In genomic region chr16:37787558-37788194, GRCm38 (mm10) we compare ENCODE assay signal across 8 mouse cellular contexts. TPM values are rescaled to one million over a fixed set of nuclear protein-coding genes. Genes with fewer than 3 reads are reported as not detected.
A peak's percentile ranks its signal among the peaks of the same experiment; 100 is the strongest.
DNase-seq lines count a peak whose midpoint lies in the region; ATAC-seq and TF ChIP-seq lines count a peak whose summit lies in the region.

No protein-coding gene starts in this region.

- peak overlapping the region; percentile 89 for H3K27ac ChIP-seq in heart, embryonic 11.5 days (ENCODE audit: low read depth, low read length)
- H3K27ac ChIP-seq in forebrain, postnatal 0 days (ENCODE audit: low read depth, low read length) = 0 out of 2 replicates have a peak overlapping the region, but pooled peaks have one; percentile 54
- H3K27ac ChIP-seq in liver, embryonic 13.5 days = peak overlapping the region; percentile 34; the same call in 1 of the 2 replicates

- H3K9me3 ChIP-seq in heart, embryonic 11.5 days (replicated peaks; ENCODE audit: control insufficient read depth, low read length) = no peaks in the 10 kb centered on the region
- no peaks in the 10 kb centered on the region for H3K9me3 ChIP-seq in E14TG2a.4 (ENCODE audit: low read length)
- no peaks in the 10 kb centered on the region for H3K9me3 ChIP-seq in forebrain, postnatal 0 days (ENCODE audit: low read length)
- H3K9me3 ChIP-seq in liver, embryonic 13.5 days (replicated peaks) = no peaks in the 10 kb centered on the region

- H3K27me3 ChIP-seq in heart, embryonic 11.5 days (ENCODE audit: control insufficient read depth, insufficient read depth, low read length) = no peaks in the 10 kb centered on the region
- no peaks in the 10 kb centered on the region for H3K27me3 ChIP-seq in E14TG2a.4 (ENCODE audit: insufficient read depth, low read length)
- H3K27me3 ChIP-seq in forebrain, postnatal 0 days (ENCODE audit: insufficient read depth, low read length) = no peaks in the 10 kb centered on the region
- no peaks in the 10 kb centered on the region; the same call in 1 of the 2 replicates for H3K27me3 ChIP-seq in liver, embryonic 13.5 days

- no peak for ATAC-seq in heart, embryonic 11.5 days (replicated peaks; ENCODE audit: insufficient number of reproducible peaks, low FRiP score, low TSS enrichment)
- peak; percentile 23; the same call in 1 of the 2 replicates for ATAC-seq in forebrain, postnatal 0 days
- ATAC-seq in liver, embryonic 13.5 days (ENCODE audit: low read depth) = no peak
- no peak for ATAC-seq in frontal cortex, adult (ENCODE audit: low TSS enrichment)

- H3K4me2 ChIP-seq in heart, embryonic 11.5 days = peak overlapping the region; percentile 34; the same call in 1 of the 2 replicates
- H3K4me2 ChIP-seq in forebrain, postnatal 0 days (ENCODE audit: low read depth) = no peak overlapping the region
- H3K4me2 ChIP-seq in liver, embryonic 13.5 days = no peak overlapping the region

- DNase-seq in heart, adult 18-20 months = no peak
- DNase-seq in forebrain, postnatal 0 days = no peak
- DNase-seq in liver, embryonic 13.5 days = no peak
- DNase-seq in adrenal gland, postnatal 4 days (ENCODE audit: low spot score in 2 of 2) = no peak
- DNase-seq in Muller cell, postnatal 12 days (ENCODE audit: inconsistent ontology term) = no peak

- H3K4me1 ChIP-seq in heart, embryonic 11.5 days (ENCODE audit: control insufficient read depth, insufficient read depth, low read length) = peaks cover 65% of the 10 kb centered on the region
- peaks cover 73% of the 10 kb centered on the region for H3K4me1 ChIP-seq in E14TG2a.4 (replicated peaks; ENCODE audit: low read depth, low read length)
- H3K4me1 ChIP-seq in forebrain, postnatal 0 days (ENCODE audit: insufficient read depth) = peaks cover 10% of the 10 kb centered on the region
- H3K4me1 ChIP-seq in liver, embryonic 13.5 days (replicated peaks) = peaks cover 13% of the 10 kb centered on the region

- no peak overlapping the region for H3K4me3 ChIP-seq in heart, embryonic 11.5 days (ENCODE audit: low read depth, low read length)
- H3K4me3 ChIP-seq in E14TG2a.4 (replicated peaks; ENCODE audit: low read length) = 0 out of 2 replicates have a peak overlapping the region, but pooled peaks have one; percentile 5
- H3K4me3 ChIP-seq in forebrain, postnatal 0 days (ENCODE audit: low read depth, low read length) = no peak overlapping the region
- no peak overlapping the region for H3K4me3 ChIP-seq in liver, embryonic 13.5 days (replicated peaks)

- 47% methylated on average over 9 of the region's 9 CpGs for WGBS in heart, embryonic 11.5 days (ENCODE audit: insufficient replicate concordance)
- WGBS in forebrain, postnatal 0 days = 25% methylated on average over 9 of the region's 9 CpGs
- WGBS in liver, embryonic 13.5 days (ENCODE audit: insufficient replicate concordance) = 51% methylated on average over 9 of the region's 9 CpGs

- H3K9ac ChIP-seq in heart, embryonic 11.5 days (ENCODE audit: low read depth, low read length) = peak overlapping the region; percentile 63; the same call in 1 of the 2 replicates
- no peak overlapping the region; the same call in 1 of the 2 replicates for H3K9ac ChIP-seq in forebrain, postnatal 0 days
- H3K9ac ChIP-seq in liver, embryonic 13.5 days = no peak overlapping the region

- H3K36me3 ChIP-seq in heart, embryonic 11.5 days (ENCODE audit: control insufficient read depth, insufficient read depth, low read length) = peaks cover 9% of the 10 kb centered on the region; the same call in 1 of the 2 replicates
- H3K36me3 ChIP-seq in E14TG2a.4 (ENCODE audit: insufficient read depth, low read length) = peaks cover 24% of the 10 kb centered on the region
- H3K36me3 ChIP-seq in forebrain, postnatal 0 days (ENCODE audit: insufficient read depth) = no peaks in the 10 kb centered on the region
- H3K36me3 ChIP-seq in liver, embryonic 13.5 days = no peaks in the 10 kb centered on the region

- no peak for TF ChIP-seq CTCF in E14TG2a.4 (conservative IDR thresholded peaks at IDR 0.05; ENCODE audit: low read length)
- TF ChIP-seq CTCF in forebrain, postnatal 0 days (IDR thresholded peaks at IDR 0.05; ENCODE audit: low read depth) = no peak

RNA-seq across cellular contexts. Expression of gene Fstl1, which starts 11.0 kb away (rescaled TPM):
- 500 and 503 TPM in 2 replicates for polyA plus RNA-seq in heart, embryonic 11.5 days (2014; fragmentation: Nextera tagmentation; extraction: Ambion mirVana)
- total RNA-seq in heart, adult 18-20 months (2021) = 10 to 100 TPM; 41.3 to 41.9 TPM
- total RNA-seq in forebrain, postnatal 0 days (2014; rRNA removed) = 62.6 and 78.3 TPM in 2 replicates
- polyA plus RNA-seq in forebrain, postnatal 0 days (2015; fragmentation: Nextera tagmentation; extraction: Ambion mirVana) = 67.2 and 67.5 TPM in 2 replicates
- 26.6 and 31.4 TPM in 2 replicates for polyA plus RNA-seq in liver, embryonic 13.5 days (2015; fragmentation: Nextera tagmentation; extraction: Ambion mirVana)
- 100 to 1,000 TPM; 242 to 304 TPM for total RNA-seq in adrenal gland, postnatal 4 days (2021)

Comparison
In these comparisons a context has a peak if more than half of its experiments do, and no peak if none do; other contexts are left out.
1. H3K27ac ChIP-seq: peak in every context shown above with its lines; median percentile 89 in heart, embryonic 11.5 days; 54 in forebrain, postnatal 0 days; 34 in liver, embryonic 13.5 days.